Mouse (Mus musculus) CH12.LX (cell line): ENCODE measurements around the gene Naip6. TPM values are rescaled to one million over a fixed set of nuclear protein-coding genes. Genes with fewer than 3 reads are reported as not detected.
"Not testable (repeated sequence)": the region's sequence is repeated elsewhere in the genome, so short reads cannot be mapped to it uniquely, and the experiment has no call there.

ENCODE experiments used
- DNase-seq: peaks from one replicate; pipeline ENCODE4 v3.0.0-alpha.2; 2013; ENCODE audit errors: extremely low read depth
- H3K27ac ChIP-seq: 2 replicates; pipeline ENCODE4 v1.5.1; 2012; ENCODE audit warnings: low read depth, mild to moderate bottlenecking, control low read depth, moderate library complexity; ENCODE audit not compliant: insufficient read depth
- H3K27me3 ChIP-seq: replicated peaks from 2 replicates; pipeline ENCODE3; 2012; ENCODE audit warnings: inconsistent platforms
- H3K36me3 ChIP-seq, 2 experiments: replicated peaks in 1 of 2; 2 replicates each; pipeline versions ENCODE3 to v1.6.1; 2012; ENCODE audit warnings: inconsistent platforms in 1 of 2, low read length in 1 of 2, mild to moderate bottlenecking in 1 of 2, mixed read lengths in 1 of 2, moderate library complexity in 1 of 2; ENCODE audit not compliant: control insufficient read depth in 1 of 2, insufficient read depth in 1 of 2
- H3K4me1 ChIP-seq, 2 experiments: 2 replicates each; pipeline ENCODE4 v1.6.1; 2012; ENCODE audit warnings: inconsistent platforms in 1 of 2, moderate library complexity in 1 of 2; ENCODE audit not compliant: insufficient read depth in 2 of 2, control insufficient read depth in 1 of 2
- H3K4me2 ChIP-seq: 2 replicates; pipeline ENCODE4 v1.6.1; 2012; ENCODE audit warnings: low read depth, mild to moderate bottlenecking, control low read depth; ENCODE audit not compliant: poor library complexity, insufficient read depth, severe bottlenecking
- H3K4me3 ChIP-seq, 3 experiments: fragments of 150-350 bp in 1 of 3; sonication (generic) in 1 of 3; replicated peaks in 1 of 3; 2 replicates each; pipeline versions ENCODE3 to v1.5.1; 2011 to 2012; ENCODE audit warnings: low read depth in 2 of 3, low read length in 2 of 3, mild to moderate bottlenecking in 2 of 3, moderate library complexity in 2 of 3, control low read depth in 1 of 3, improper control_type of control experiment in 1 of 3, inconsistent platforms in 1 of 3, mixed read lengths in 1 of 3; ENCODE audit not compliant: poor library complexity in 1 of 3
- H3K79me2 ChIP-seq: replicated peaks from 2 replicates; pipeline ENCODE4 v1.6.1; 2012; ENCODE audit warnings: mild to moderate bottlenecking, moderate library complexity; ENCODE audit not compliant: control insufficient read depth, poor library complexity, insufficient read depth, severe bottlenecking; ENCODE audit errors: extremely low read depth
- H3K9ac ChIP-seq: 2 replicates; pipeline ENCODE4 v1.6.1; 2012; ENCODE audit warnings: low read depth, mild to moderate bottlenecking, control low read depth, moderate library complexity; ENCODE audit not compliant: insufficient read depth
- H3K9me3 ChIP-seq: replicated peaks from 2 replicates; pipeline ENCODE3; 2012; ENCODE audit warnings: low read length, inconsistent platforms, mixed read lengths
- ELF1 ChIP-seq: IDR thresholded peaks from 2 replicates; pipeline ENCODE4 v1.6.1; 2014; ENCODE audit warnings: low read depth, mild to moderate bottlenecking, inconsistent platforms, low read length, improper control_type of control experiment
- EP300 ChIP-seq: IDR thresholded peaks from 2 replicates; pipeline ENCODE4 v1.6.1; 2011; ENCODE audit warnings: low read length, improper control_type of control experiment
- ETS1 ChIP-seq: conservative IDR thresholded peaks from 2 replicates; pipeline ENCODE4 v1.6.1; 2012; ENCODE audit warnings: low read depth, mild to moderate bottlenecking, inconsistent platforms, low read length, improper control_type of control experiment, moderate library complexity
- HCFC1 ChIP-seq: IDR thresholded peaks from 2 replicates; pipeline ENCODE4 v1.6.1; 2012; ENCODE audit warnings: low read depth, mild to moderate bottlenecking, inconsistent platforms, low read length, improper control_type of control experiment
- JUND ChIP-seq: conservative IDR thresholded peaks from 2 replicates; pipeline ENCODE4 v1.6.1; 2011; ENCODE audit warnings: low read depth, low read length, improper control_type of control experiment
- MAX ChIP-seq: IDR thresholded peaks from 2 replicates; pipeline ENCODE4 v1.6.1; 2011; ENCODE audit warnings: low read length, improper control_type of control experiment
- MAZ ChIP-seq: IDR thresholded peaks from 2 replicates; pipeline ENCODE4 v1.6.1; 2012; ENCODE audit warnings: low read depth, mild to moderate bottlenecking, inconsistent platforms, low read length, improper control_type of control experiment, moderate library complexity
- MEF2A ChIP-seq: IDR thresholded peaks from 2 replicates; pipeline ENCODE4 v1.6.1; 2014; ENCODE audit warnings: low read depth, mild to moderate bottlenecking, inconsistent platforms, low read length, improper control_type of control experiment, borderline replicate concordance
- MXI1 ChIP-seq: IDR thresholded peaks from 2 replicates; pipeline ENCODE4 v1.6.1; 2011; ENCODE audit warnings: mild to moderate bottlenecking, low read depth, low read length, improper control_type of control experiment
- NELFE ChIP-seq: IDR thresholded peaks from 2 replicates; pipeline ENCODE4 v1.6.1; 2011; ENCODE audit warnings: low read depth, low read length, improper control_type of control experiment
- PAX5 ChIP-seq: IDR thresholded peaks from 2 replicates; pipeline ENCODE4 v1.6.1; 2012; ENCODE audit warnings: low read length, inconsistent platforms, mixed read lengths
- POLR2AphosphoS2 ChIP-seq: IDR thresholded peaks from 2 replicates; pipeline ENCODE4 v1.6.1; 2011; ENCODE audit warnings: low read depth, low read length, improper control_type of control experiment
- RAD21 ChIP-seq: IDR thresholded peaks from 2 replicates; pipeline ENCODE4 v1.6.1; 2011; ENCODE audit warnings: low read depth, mild to moderate bottlenecking, low read length, improper control_type of control experiment, moderate library complexity
- RCOR1 ChIP-seq: conservative IDR thresholded peaks from 2 replicates; pipeline ENCODE4 v1.6.1; 2012; ENCODE audit warnings: low read depth, mild to moderate bottlenecking, inconsistent platforms, low read length, improper control_type of control experiment
- SIN3A ChIP-seq: IDR thresholded peaks from 2 replicates; pipeline ENCODE4 v1.6.1; 2012; ENCODE audit warnings: low read length, improper control_type of control experiment, inconsistent platforms
- SMC3 ChIP-seq: IDR thresholded peaks from 2 replicates; pipeline ENCODE4 v1.6.1; 2011; ENCODE audit warnings: low read depth, low read length, improper control_type of control experiment
- UBTF ChIP-seq: IDR thresholded peaks from 2 replicates; pipeline ENCODE4 v1.6.1; 2012; ENCODE audit warnings: low read depth, mild to moderate bottlenecking, inconsistent platforms, low read length, improper control_type of control experiment, moderate library complexity
- USF1 ChIP-seq: IDR thresholded peaks from 2 replicates; pipeline ENCODE4 v1.6.1; 2014; ENCODE audit warnings: low read depth, mild to moderate bottlenecking, inconsistent platforms, low read length, improper control_type of control experiment
- ZNF384 ChIP-seq: IDR thresholded peaks from 2 replicates; pipeline ENCODE4 v1.6.1; 2012; ENCODE audit warnings: low read depth, low read length, improper control_type of control experiment, inconsistent platforms
- dilution Hi-C: fragments of 300-500 bp; cut with MboI; formaldehyde crosslinking; loops from 2 replicates; pipeline ENCODE4 v1.14.3; 2020; ENCODE audit warnings: low sequenced_read_pairs; ENCODE audit not compliant: extremely low pct_unique_long_range_greater_than_20kb, extremely low pct_ligation_motif_present
- in situ Hi-C: fragments of 300-500 bp; cut with MboI; formaldehyde crosslinking; loops from 3 replicates; pipeline ENCODE4 v1.14.3; 2019; ENCODE audit warnings: low sequenced_read_pairs, low pct_ligation_motif_present, low pct_unique_long_range_greater_than_20kb, mixed read lengths
- polyA plus RNA-seq: library from polyadenylated mRNA; unstranded; fragments of >175 nt; gene quantifications from 2 replicates; pipeline ENCODE4 v1.2.1, GENCODE M21; 2012; ENCODE audit warnings: low read depth; ENCODE audit not compliant: insufficient read length
- total RNA-seq, 2 experiments: library from RNA; depleted of rRNA; stranded (reverse); fragments of 300-350 nt in 1 of 2; fragments of >200 nt in 1 of 2; gene quantifications; 2 replicates each; pipeline ENCODE4 v1.2.3; 2012 to 2014

Gene Naip6
- total and polyA plus RNA-seq, 3 experiments: 3.0 to 7.9 (median 3.4) TPM

- no peaks in the 10 kb centered on the region for H3K36me3 ChIP-seq
- no peaks in the 10 kb centered on the region for H3K79me2 ChIP-seq
- H3K9ac ChIP-seq: no peak overlapping the region
- TF ChIP-seq USF1 (no peak), PAX5 (no peak), MXI1 (no peak), MEF2A (no peak), RAD21 (no peak), NELFE (no peak), ZNF384 (no peak), RCOR1 (no peak), SMC3 (no peak), MAX (no peak), JUND (no peak), POLR2AphosphoS2 (no peak), ELF1 (no peak), HCFC1 (no peak), SIN3A (no peak), EP300 (no peak), UBTF (no peak), ETS1 (no peak), MAZ (no peak)
- H3K9me3 ChIP-seq: no peaks in the 10 kb centered on the region
- no peak for DNase-seq
- in situ Hi-C loops: no loop called here
- no peak overlapping the region for H3K4me3 ChIP-seq
- dilution Hi-C loops: no loop called here
- H3K4me1 ChIP-seq: no peaks in the 10 kb centered on the region
- H3K27me3 ChIP-seq: no peaks in the 10 kb centered on the region
- no peak overlapping the region for H3K27ac ChIP-seq
- H3K4me2 ChIP-seq: no peak overlapping the region
Observed at GRCm38 (mm10) chr13:100341822-100342221, 24.3 kb upstream of the Naip6 start.

- H3K4me3 ChIP-seq, H3K36me3 ChIP-seq, DNase-seq, H3K79me2 ChIP-seq, H3K9ac ChIP-seq, H3K4me2 ChIP-seq, in situ Hi-C loops, H3K27ac ChIP-seq, H3K4me1 ChIP-seq, H3K27me3 ChIP-seq, dilution Hi-C loops, H3K9me3 ChIP-seq: not testable (repeated sequence)
Observed at GRCm38 (mm10) chr13:100331728-100332127, 14.3 kb upstream of the Naip6 start.

- H3K79me2 ChIP-seq, DNase-seq, in situ Hi-C loops, H3K4me3 ChIP-seq, H3K27me3 ChIP-seq, H3K27ac ChIP-seq, H3K9ac ChIP-seq, H3K9me3 ChIP-seq, H3K4me1 ChIP-seq, H3K36me3 ChIP-seq, dilution Hi-C loops, H3K4me2 ChIP-seq: not testable (repeated sequence)
Observed at GRCm38 (mm10) chr13:100328899-100329298, 11.4 kb upstream of the Naip6 start.

GRCm38 (mm10) chr13:100328029-100328428 lies 10.6 kb upstream of the Naip6 start:
- H3K4me1 ChIP-seq, in situ Hi-C loops, H3K9me3 ChIP-seq, H3K79me2 ChIP-seq, H3K4me2 ChIP-seq, DNase-seq, H3K36me3 ChIP-seq, H3K27ac ChIP-seq, H3K9ac ChIP-seq, H3K27me3 ChIP-seq, dilution Hi-C loops, H3K4me3 ChIP-seq: not testable (repeated sequence)
